Mouse (Mus musculus) myocyte (in vitro differentiated cells): ENCODE measurements at regions not wholly inside any gene's neighbourhood (a gene's known extent, or its start where the extent isn't known, plus 50 kb on each side); places are given as distances from the start of the nearest gene placed in this dataset.

Source experiments
- CEBPB ChIP-seq: IDR thresholded peaks from 2 replicates; pipeline ENCODE4 v1.6.1; 2011; ENCODE audit warnings: mild to moderate bottlenecking, moderate library complexity; ENCODE audit not compliant: poor library complexity, insufficient read depth, severe bottlenecking
- E2F4 ChIP-seq: IDR thresholded peaks from one replicate; pipeline ENCODE4 v1.6.1; 2011; ENCODE audit warnings: mild to moderate bottlenecking, control low read depth, moderate library complexity; ENCODE audit not compliant: insufficient read depth
- MAX ChIP-seq: IDR thresholded peaks from one replicate; pipeline ENCODE4 v1.6.1; 2011; ENCODE audit warnings: low read depth, mild to moderate bottlenecking, control low read depth
- MYOD1 ChIP-seq, 3 experiments: IDR thresholded peaks; one replicate each; pipeline ENCODE4 v1.6.1; 2011; ENCODE audit warnings: control low read depth in 2 of 3, low read depth in 2 of 3, mild to moderate bottlenecking in 2 of 3, moderate library complexity in 1 of 3; ENCODE audit not compliant: insufficient read length in 2 of 3, control insufficient read depth in 1 of 3
- MYOG ChIP-seq, 3 experiments: IDR thresholded peaks; one replicate each; pipeline ENCODE4 v1.6.1; 2011; ENCODE audit warnings: control low read depth in 2 of 3, low read depth in 2 of 3, mild to moderate bottlenecking in 2 of 3; ENCODE audit not compliant: insufficient read length in 2 of 3, control insufficient read depth in 1 of 3, insufficient read depth in 1 of 3
- POLR2A ChIP-seq: IDR thresholded peaks from one replicate; pipeline ENCODE4 v1.6.1; 2011; ENCODE audit warnings: low read depth, mild to moderate bottlenecking, control low read depth, moderate library complexity; ENCODE audit not compliant: insufficient read length
- POLR2AphosphoS2 ChIP-seq: IDR thresholded peaks from one replicate; pipeline ENCODE4 v1.6.1; 2011; ENCODE audit warnings: low read depth, control low read depth; ENCODE audit not compliant: insufficient read length
- SRF ChIP-seq: IDR thresholded peaks from one replicate; pipeline ENCODE4 v1.6.1; 2011; ENCODE audit warnings: low read depth; ENCODE audit not compliant: control insufficient read depth, insufficient read length
- TCF12 ChIP-seq: IDR thresholded peaks from one replicate; pipeline ENCODE4 v1.6.1; 2011; ENCODE audit warnings: mild to moderate bottlenecking, control low read depth; ENCODE audit not compliant: poor library complexity, insufficient read depth, severe bottlenecking
- TCF3 ChIP-seq: IDR thresholded peaks from one replicate; pipeline ENCODE4 v1.6.1; 2011; ENCODE audit warnings: low read depth, control low read depth; ENCODE audit not compliant: insufficient read length
- USF1 ChIP-seq: IDR thresholded peaks from one replicate; pipeline ENCODE4 v1.6.1; 2011; ENCODE audit warnings: low read depth, mild to moderate bottlenecking, control low read depth, moderate library complexity

DNA sequence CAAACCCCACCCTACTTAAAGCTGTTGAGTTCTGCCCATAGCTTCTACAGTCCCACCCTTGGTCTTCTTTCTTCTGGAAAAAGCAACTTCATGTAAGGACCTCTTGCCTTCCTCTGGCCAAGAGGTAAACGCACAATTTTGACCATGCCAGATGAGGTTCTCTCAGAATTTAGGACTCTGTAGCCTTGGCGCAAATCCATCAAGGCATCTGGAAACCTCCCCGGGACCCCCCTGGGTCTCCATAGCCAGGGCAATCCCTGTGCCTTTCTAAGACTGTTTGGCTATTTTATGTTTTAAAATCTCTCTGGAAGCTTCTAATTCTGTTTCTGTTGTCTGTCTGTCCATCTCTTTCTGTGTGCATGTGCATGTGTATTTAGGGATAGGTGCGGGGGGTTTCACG, 110.3 kb downstream of the 2410131K14Rik start:
- TF ChIP-seq MYOG (IDR thresholded peaks at IDR 0.05; ENCODE audit: control insufficient read depth in 1 of 3, insufficient read depth in 1 of 3, insufficient read length in 2 of 3, low read depth in 2 of 3) = no peak
- TF ChIP-seq POLR2A = no peak
- TF ChIP-seq CEBPB = no peak
- TF ChIP-seq MYOD1 (IDR thresholded peaks at IDR 0.05; ENCODE audit: control insufficient read depth in 1 of 3, insufficient read length in 2 of 3, low read depth in 2 of 3) = no peak
- TF ChIP-seq POLR2AphosphoS2 = no peak
- TF ChIP-seq TCF12 = no peak
- TF ChIP-seq E2F4 = no peak
- no peak for TF ChIP-seq USF1
- no peak for TF ChIP-seq MAX
- no peak for TF ChIP-seq SRF
- no peak for TF ChIP-seq TCF3
